Mouse (Mus musculus): ENCODE measurements around the gene BC051142.

BC051142 gene

DNA sequence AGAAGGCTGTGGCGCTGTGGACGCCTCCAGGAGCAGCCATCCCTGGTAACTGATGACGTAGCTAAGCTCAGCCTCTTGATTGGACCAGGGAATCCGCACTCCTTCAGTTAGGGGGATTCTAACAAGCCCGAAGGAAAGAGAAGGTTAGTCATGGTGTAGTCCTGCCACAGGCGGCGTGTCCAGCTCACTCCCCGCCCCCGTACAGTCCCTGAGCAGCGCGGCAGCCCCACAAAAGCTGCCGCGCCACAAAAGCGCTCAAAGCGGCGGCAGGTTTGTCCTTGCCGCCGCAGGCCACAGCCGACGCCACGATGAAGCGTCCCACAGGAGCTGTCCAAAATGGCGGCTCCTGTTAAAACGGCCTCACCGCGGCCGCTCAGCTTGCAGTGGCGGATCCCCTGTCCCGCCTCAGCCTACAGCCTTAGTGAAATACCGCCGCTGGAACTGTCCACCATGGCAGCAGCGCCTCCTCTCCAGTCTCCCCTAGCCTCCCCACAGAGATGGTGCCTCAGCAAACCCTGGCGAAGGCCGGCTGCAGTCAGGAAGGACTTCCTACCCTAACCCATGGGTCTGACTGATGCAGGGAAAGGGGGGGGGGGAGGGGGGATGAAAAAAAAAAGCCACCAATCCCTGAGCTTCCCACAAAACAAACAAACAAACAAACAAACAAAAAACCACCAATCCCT lies at the start of gene BC051142:
TSS of gene BC051142 (plus strand) at position 110 of the 683 bp plus-strand sequence.
- peak; percentile 83 for DNase-seq (ENCODE audit: low read depth, low spot score)

DNA sequence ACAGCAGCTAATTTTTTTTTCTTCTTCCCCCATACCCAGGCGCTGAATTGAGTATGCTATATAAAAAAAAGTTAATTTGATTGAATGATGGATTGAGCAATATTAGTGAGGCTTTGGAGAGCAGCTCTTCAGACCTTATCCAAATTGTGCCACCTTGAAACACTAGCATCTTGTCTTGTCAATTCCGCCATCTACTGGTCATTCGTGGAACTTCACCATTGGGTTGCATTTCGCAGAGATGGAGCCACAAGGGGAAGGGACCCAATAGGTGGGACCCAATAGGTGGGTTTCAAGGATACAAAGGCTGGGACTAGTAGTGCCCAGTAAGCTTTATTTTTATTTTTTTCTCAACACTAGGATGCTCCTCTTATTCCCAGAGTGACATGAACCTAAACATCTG lies 49.2 kb upstream of the BC051142 start:
- DNase-seq (ENCODE audit: low read depth, low spot score), result peak; percentile 70

- no peak for DNase-seq (ENCODE audit: low read depth, low spot score)
These were observed 44.1 kb upstream of the BC051142 start, which contains the start of gene Btnl2 for GRCm38 (mm10) chr17:34354539-34354938. TSS of gene Btnl2 (plus strand) at chr17:34354822.

GRCm38 (mm10) chr17:34354940-34355339 lies 43.7 kb upstream of the BC051142 start:
- DNase-seq (ENCODE audit: low read depth, low spot score), result no peak

DNA sequence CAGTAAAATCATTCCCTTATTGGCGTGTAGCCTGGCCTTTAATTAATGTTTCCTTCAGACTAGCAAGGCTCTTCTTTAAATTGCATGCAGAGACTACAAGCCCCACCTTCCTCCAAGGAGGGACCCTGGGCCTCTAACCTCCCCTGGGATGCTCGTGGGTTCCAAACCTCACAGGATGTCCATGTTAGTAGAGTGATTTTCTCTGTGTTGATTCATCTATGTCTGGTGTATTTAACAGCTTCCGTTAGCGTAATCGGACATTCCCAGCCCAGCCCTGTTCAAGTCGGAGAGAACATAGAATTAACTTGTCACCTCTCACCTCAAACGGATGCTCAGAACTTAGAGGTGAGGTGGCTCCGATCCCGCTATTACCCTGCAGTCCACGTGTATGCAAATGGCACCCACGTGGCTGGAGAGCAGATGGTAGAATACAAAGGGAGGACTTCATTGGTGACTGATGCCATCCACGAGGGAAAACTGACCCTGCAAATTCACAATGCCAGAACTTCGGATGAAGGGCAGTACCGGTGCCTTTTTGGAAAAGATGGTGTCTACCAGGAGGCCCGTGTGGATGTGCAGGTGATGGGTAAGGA lies 35.6 kb upstream of the BC051142 start:
- no peak for DNase-seq (ENCODE audit: low read depth, low spot score)

GRCm38 (mm10) chr17:34363676-34364310 lies 34.8 kb upstream of the BC051142 start:
- no peak for DNase-seq (ENCODE audit: low read depth, low spot score)

DNA sequence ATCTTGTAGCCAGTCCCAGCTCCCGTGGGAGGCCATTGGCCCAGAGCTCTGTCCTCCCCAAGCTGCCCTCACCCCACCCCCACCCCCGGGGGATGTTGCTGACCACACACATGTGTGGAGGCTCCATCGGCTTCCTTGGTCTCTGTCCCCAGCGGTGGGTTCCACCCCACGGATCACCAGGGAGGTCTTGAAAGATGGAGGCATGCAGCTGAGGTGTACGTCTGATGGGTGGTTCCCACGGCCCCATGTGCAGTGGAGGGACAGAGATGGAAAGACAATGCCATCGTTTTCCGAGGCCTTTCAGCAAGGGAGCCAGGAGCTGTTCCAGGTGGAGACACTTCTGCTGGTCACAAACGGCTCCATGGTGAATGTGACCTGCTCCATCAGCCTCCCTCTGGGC lies 33.6 kb upstream of the BC051142 start:
- no peak for DNase-seq (ENCODE audit: low read depth, low spot score)

- no peak for DNase-seq (ENCODE audit: low read depth, low spot score)
These were observed 28.1 kb upstream of the BC051142 start for GRCm38 (mm10) chr17:34370563-34370962.

DNA sequence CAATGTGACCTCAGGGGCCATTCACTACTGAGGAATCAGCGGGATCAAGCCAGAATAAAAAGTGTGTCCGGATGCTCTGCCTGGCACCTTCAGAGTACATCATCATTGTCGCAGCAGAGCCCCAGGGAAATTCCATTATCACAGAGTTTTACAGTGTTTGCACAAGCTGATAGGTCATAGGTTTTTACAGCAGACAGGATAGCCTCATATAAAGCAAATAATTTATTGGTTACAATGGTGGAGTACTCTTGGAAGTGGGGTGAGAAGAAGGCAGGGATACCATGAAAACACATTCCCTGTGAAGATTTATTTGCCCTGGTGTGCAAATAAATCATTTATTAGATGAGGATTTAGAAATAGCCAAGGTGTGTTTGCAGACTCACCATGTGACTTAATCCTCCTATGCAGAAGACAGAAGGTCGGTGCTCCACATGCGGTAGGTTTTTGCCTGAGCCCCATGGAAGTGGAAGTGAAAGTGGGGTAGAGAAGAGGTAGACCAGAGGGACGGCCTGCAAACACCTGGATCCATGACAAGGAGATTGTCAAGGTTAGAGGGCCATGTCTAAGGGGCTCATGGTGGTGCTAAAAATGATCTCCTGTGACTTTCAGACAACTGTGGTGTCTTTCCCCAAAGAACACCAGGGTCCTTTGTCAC lies 25.4 kb upstream of the BC051142 start:
- no peak for DNase-seq (ENCODE audit: low read depth, low spot score)

DNA sequence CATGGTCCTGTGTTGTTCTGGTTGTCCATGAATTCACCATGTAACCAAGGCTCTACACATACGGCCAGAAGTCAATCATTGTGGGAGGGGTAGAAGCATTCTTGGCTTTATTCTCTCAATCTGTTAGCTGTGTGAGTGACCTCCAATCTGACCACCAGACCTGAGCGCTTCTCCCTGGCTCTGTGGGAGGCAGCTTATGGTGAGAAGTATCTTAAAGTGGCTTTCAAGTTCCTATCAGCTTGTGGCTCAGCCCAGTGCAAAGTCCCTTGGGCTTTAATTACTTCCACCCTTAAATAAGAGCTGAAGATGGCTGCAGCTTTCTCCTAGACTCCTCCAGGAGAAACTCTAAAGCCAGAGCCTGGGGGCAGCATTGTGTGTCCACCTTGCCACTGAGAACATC lies 21.8 kb upstream of the BC051142 start, which contains the start of gene Btnl1:
TSS of gene Btnl1 (plus strand) at position 286 of the 400 bp plus-strand sequence.
- DNase-seq (ENCODE audit: low read depth, low spot score), result no peak

GRCm38 (mm10) chr17:34377450-34378209 lies 21.0 kb upstream of the BC051142 start:
- no peak for DNase-seq (ENCODE audit: low read depth, low spot score)

DNA sequence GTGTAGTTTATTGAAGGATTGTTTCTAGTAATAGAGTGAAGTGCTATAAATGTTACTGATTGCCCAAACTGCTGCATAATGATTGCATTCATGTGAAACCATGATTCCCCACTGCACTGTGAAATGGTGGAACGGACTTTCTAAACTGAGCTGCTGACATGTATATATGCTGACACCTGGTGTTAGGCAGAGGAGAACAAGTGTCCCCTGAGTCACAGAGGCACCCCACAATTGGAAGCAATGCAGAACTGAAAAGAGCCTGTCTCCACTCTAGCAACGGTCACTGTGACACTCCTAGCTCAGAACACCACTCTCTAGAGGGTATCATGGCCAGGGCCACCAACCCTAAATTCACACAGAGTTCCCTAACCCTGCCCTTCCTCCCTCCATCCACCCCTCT lies 19.9 kb upstream of the BC051142 start:
- no peak for DNase-seq (ENCODE audit: low read depth, low spot score)

DNA sequence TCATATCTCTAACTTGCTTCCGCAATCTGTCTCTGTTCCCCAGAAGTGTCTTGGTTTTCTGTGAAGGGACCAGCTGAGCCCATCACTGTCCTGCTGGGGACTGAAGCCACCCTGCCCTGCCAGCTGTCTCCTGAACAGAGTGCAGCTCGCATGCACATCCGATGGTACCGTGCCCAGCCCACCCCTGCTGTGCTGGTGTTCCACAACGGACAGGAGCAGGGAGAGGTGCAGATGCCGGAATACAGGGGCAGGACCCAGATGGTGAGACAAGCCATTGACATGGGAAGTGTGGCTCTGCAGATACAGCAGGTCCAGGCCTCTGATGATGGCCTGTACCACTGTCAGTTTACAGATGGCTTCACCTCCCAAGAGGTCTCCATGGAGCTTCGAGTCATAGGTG lies 19.2 kb upstream of the BC051142 start:
- no peak for DNase-seq (ENCODE audit: low read depth, low spot score)

GRCm38 (mm10) chr17:34381876-34382275 lies 16.7 kb upstream of the BC051142 start:
- no peak for DNase-seq (ENCODE audit: low read depth, low spot score)

DNA sequence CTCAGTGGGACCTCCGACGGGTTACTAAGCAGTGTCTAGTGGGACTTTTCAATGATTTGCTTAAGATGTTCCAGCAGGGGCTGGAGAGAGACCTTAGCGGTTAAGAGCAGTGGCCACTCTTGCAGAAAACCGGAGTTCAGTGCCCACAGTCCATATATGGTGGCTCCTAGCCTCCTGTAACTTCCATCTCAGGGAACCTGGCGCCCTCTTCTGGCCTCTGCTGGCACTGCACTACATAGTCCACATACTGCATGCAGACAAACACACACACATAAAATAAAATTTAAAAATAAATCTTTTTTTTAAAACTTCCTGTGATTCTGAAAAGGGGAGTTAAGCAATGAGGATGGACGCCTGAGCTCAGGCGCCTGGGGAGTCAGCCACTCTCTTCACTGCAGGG lies 15.4 kb upstream of the BC051142 start:
- DNase-seq (ENCODE audit: low read depth, low spot score), result no peak

- no peak for DNase-seq (ENCODE audit: low read depth, low spot score)
These were observed 13.9 kb upstream of the BC051142 start for GRCm38 (mm10) chr17:34384699-34385098.

GRCm38 (mm10) chr17:34386656-34387055 lies 12.0 kb upstream of the BC051142 start:
- no peak for DNase-seq (ENCODE audit: low read depth, low spot score)

- peak; percentile 24 for DNase-seq (ENCODE audit: low read depth, low spot score)
These were observed 10.1 kb upstream of the BC051142 start for GRCm38 (mm10) chr17:34388513-34388912.

DNA sequence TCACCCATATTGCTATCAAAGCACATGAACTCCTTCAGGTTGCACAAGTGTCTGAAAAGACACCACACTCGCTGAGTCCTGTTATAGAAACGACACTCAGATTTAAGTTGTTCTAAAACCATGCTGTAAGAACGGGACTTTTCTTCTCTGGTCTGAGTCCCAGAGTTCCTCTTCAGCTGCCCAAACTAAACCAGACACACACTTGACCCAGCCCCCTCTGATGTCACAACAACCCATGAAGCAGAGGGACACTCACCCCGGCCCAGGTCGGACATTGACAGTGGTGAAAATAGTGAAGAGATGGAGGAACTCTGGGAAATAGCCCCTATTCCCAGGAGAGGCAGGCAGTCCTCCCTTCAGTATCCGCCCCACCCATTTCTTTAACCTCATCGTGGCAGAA lies 7.1 kb upstream of the BC051142 start:
- no peak for DNase-seq (ENCODE audit: low read depth, low spot score)

GRCm38 (mm10) chr17:34392321-34392720 lies 6.3 kb upstream of the BC051142 start:
- no peak for DNase-seq (ENCODE audit: low read depth, low spot score)

- DNase-seq (ENCODE audit: low read depth, low spot score), result no peak
These were observed 1.3 kb upstream of the BC051142 start for GRCm38 (mm10) chr17:34397357-34397756.
